Comparison of ENCODE assay signal across 18 mouse cellular contexts in the genomic region with DNA sequence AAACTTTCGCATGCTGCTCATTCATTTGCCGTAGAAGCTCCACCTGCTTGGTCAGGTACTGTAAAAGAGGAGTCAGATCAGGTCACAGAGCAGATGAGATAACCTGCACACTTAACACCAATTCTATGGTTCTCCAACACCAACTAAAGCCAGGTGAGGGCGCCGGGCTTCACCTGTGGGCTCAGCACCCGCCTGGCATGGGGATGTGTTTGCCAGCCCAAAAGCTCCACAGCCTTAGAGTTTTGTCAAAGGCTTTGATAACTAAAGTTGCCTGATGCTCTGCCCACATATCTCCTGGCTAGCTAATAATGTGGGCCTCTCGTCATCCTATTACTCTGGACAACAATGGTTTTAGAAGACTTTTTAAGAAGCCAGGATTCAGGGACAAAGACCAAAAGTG. TPM values are rescaled to one million over a fixed set of nuclear protein-coding genes. Genes with fewer than 3 reads are reported as not detected.
DNase-seq lines count a peak whose midpoint lies in the region; ATAC-seq and TF ChIP-seq lines count a peak whose summit lies in the region.
"Had no signal": no experiment of that assay in that cellular context is flagged by ENCODE, and none has a peak within 500 bp of the region (broad histone marks: within the 10 kb centered on the region; RNA-seq: fewer than 3 reads in every experiment).

No protein-coding gene starts in this region.

- no peak for DNase-seq in heart, adult 2 months
- DNase-seq in heart, adult 9 months (ENCODE audit: low spot score in 2 of 2), result no peak
- no peak for DNase-seq in liver, adult 2 months (ENCODE audit: extremely low read depth, low read depth, low spot score)
- no peak for DNase-seq in liver, embryonic 11.5 days (ENCODE audit: low spot score)
- peak; percentile 29 for DNase-seq in T-cell, adult 2 months (ENCODE audit: low spot score)
- no peak for DNase-seq in stomach, postnatal 0 days (ENCODE audit: low spot score)
- DNase-seq in ovary, postnatal 14 days (ENCODE audit: low spot score), result no peak
- DNase-seq in spleen, adult 12 weeks (ENCODE audit: low spot score), result no peak
- DNase-seq: adrenal gland, postnatal 10 days; right cerebral cortex, adult 18-20 months had no signal

- no peak overlapping the region for H3K27ac ChIP-seq in heart, adult 2 months
- no peak overlapping the region for H3K27ac ChIP-seq in liver, adult 2 months (replicated peaks; ENCODE audit: insufficient read depth, low read depth, low read length)
- H3K27ac ChIP-seq in liver, embryonic 11.5 days (ENCODE audit: low read depth, low read length), result no peak overlapping the region
- H3K27ac ChIP-seq in stomach, postnatal 0 days (replicated peaks), result no peak overlapping the region
- H3K27ac ChIP-seq: limb, embryonic 13.5 days; neural tube, embryonic 15.5 days had no signal

- WGBS in heart, adult 2 months, result 92% methylated on average over 6 of the region's 6 CpGs
- 84% methylated on average over 6 of the region's 6 CpGs for WGBS in liver, adult 2 months
- 86% methylated on average over 6 of the region's 6 CpGs for WGBS in liver, embryonic 11.5 days
- 81% methylated on average over 6 of the region's 6 CpGs for WGBS in stomach, postnatal 0 days

- no peaks in the 10 kb centered on the region for H3K27me3 ChIP-seq in heart, adult 2 months (ENCODE audit: control insufficient read depth, insufficient read depth, low read length)
- H3K27me3 ChIP-seq in liver, adult 2 months (ENCODE audit: control insufficient read depth, insufficient read depth, low read length), result no peaks in the 10 kb centered on the region
- no peaks in the 10 kb centered on the region for H3K27me3 ChIP-seq in liver, embryonic 11.5 days (replicated peaks; ENCODE audit: control insufficient read depth, insufficient read depth, low read length)
- no peaks in the 10 kb centered on the region for H3K27me3 ChIP-seq in stomach, postnatal 0 days (ENCODE audit: control insufficient read depth, insufficient read depth, low read length)
- H3K27me3 ChIP-seq: limb, embryonic 13.5 days; neural tube, embryonic 15.5 days had no signal

- no peak overlapping the region for H3K4me3 ChIP-seq in heart, adult 2 months
- H3K4me3 ChIP-seq in liver, adult 2 months (ENCODE audit: insufficient read depth, low read depth, low read length), result no peak overlapping the region
- no peak overlapping the region for H3K4me3 ChIP-seq in liver, embryonic 11.5 days (ENCODE audit: low read depth, low read length)
- no peak overlapping the region for H3K4me3 ChIP-seq in stomach, postnatal 0 days (ENCODE audit: low read depth, low read length)
- H3K4me3 ChIP-seq: limb, embryonic 13.5 days; neural tube, embryonic 15.5 days had no signal

- no peak for TF ChIP-seq POLR2A in heart, adult 2 months (IDR thresholded peaks at IDR 0.05; ENCODE audit: insufficient read depth, low read depth, low read length)
- no peak for TF ChIP-seq POLR2A in liver, adult 2 months (IDR thresholded peaks at IDR 0.05; ENCODE audit: extremely low read depth, insufficient read depth, low read length)

- no peaks in the 10 kb centered on the region; the same call in none of the 2 replicates for H3K36me3 ChIP-seq in heart, adult 2 months (ENCODE audit: control insufficient read depth, insufficient read depth, low read length)
- no peaks in the 10 kb centered on the region for H3K36me3 ChIP-seq in liver, adult 2 months (ENCODE audit: control insufficient read depth, insufficient read depth, low read length)
- H3K36me3 ChIP-seq in liver, embryonic 11.5 days (ENCODE audit: control insufficient read depth, insufficient read depth, low read length), result peaks cover 33% of the 10 kb centered on the region
- peaks cover 11% of the 10 kb centered on the region for H3K36me3 ChIP-seq in stomach, postnatal 0 days (ENCODE audit: control insufficient read depth, insufficient read depth, low read length)

- no peak for ATAC-seq in liver, embryonic 11.5 days (replicated peaks; ENCODE audit: low FRiP score)
- no peak for ATAC-seq in stomach, postnatal 0 days (ENCODE audit: low FRiP score, low TSS enrichment)
- ATAC-seq: forebrain, embryonic 14.5 days; hindbrain, embryonic 16.5 days; midbrain, embryonic 16.5 days had no signal

- H3K9me3 ChIP-seq in liver, embryonic 11.5 days (ENCODE audit: control insufficient read depth, low read length), result no peaks in the 10 kb centered on the region
- H3K9me3 ChIP-seq in stomach, postnatal 0 days (ENCODE audit: control insufficient read depth, low read length), result no peaks in the 10 kb centered on the region
- H3K9me3 ChIP-seq: limb, embryonic 13.5 days; neural tube, embryonic 15.5 days had no signal

- H3K79me2 ChIP-seq in heart, adult 2 months (replicated peaks; ENCODE audit: control insufficient read depth, insufficient read depth, low read length), result no peaks in the 10 kb centered on the region
- no peaks in the 10 kb centered on the region for H3K79me2 ChIP-seq in liver, adult 2 months (ENCODE audit: control insufficient read depth, insufficient read depth, low read length)

- 0 out of 2 replicates have a peak, but pooled peaks have one; percentile 14 for TF ChIP-seq CTCF in heart, adult 2 months (IDR thresholded peaks at IDR 0.05)
- TF ChIP-seq CTCF in liver, adult 2 months (IDR thresholded peaks at IDR 0.05; ENCODE audit: low read depth, low read length), result peak; percentile 16; the same call in 1 of the 2 replicates
- peak; percentile 50 for TF ChIP-seq CTCF in stomach, postnatal 0 days (IDR thresholded peaks at IDR 0.05; ENCODE audit: low read depth)

- intact Hi-C loops in heart, adult 2 months (cut with DNase I), result no loop called here

- H3K9ac ChIP-seq in heart, adult 2 months (ENCODE audit: low read depth, low read length), result no peak overlapping the region
- H3K9ac ChIP-seq in liver, adult 2 months (ENCODE audit: low read depth, low read length), result no peak overlapping the region
- no peak overlapping the region for H3K9ac ChIP-seq in liver, embryonic 11.5 days (ENCODE audit: low read depth, low read length)
- no peak overlapping the region for H3K9ac ChIP-seq in stomach, postnatal 0 days (ENCODE audit: low read length)
- H3K9ac ChIP-seq: limb, embryonic 13.5 days; neural tube, embryonic 15.5 days had no signal

- no peak overlapping the region for H3K4me2 ChIP-seq in liver, embryonic 11.5 days
- H3K4me2 ChIP-seq in stomach, postnatal 0 days (replicated peaks; ENCODE audit: low read depth), result no peak overlapping the region
- H3K4me2 ChIP-seq: limb, embryonic 13.5 days; neural tube, embryonic 15.5 days had no signal

- H3K4me1 ChIP-seq in heart, adult 2 months (ENCODE audit: control insufficient read depth, insufficient read depth, low read length), result peaks cover 5% of the 10 kb centered on the region
- no peaks in the 10 kb centered on the region for H3K4me1 ChIP-seq in liver, adult 2 months (ENCODE audit: control insufficient read depth, insufficient read depth, low read length)
- no peaks in the 10 kb centered on the region for H3K4me1 ChIP-seq in liver, embryonic 11.5 days (replicated peaks; ENCODE audit: control insufficient read depth, insufficient read depth, low read length)
- no peaks in the 10 kb centered on the region for H3K4me1 ChIP-seq in stomach, postnatal 0 days (replicated peaks; ENCODE audit: control insufficient read depth, insufficient read depth)
- H3K4me1 ChIP-seq: limb, embryonic 13.5 days; neural tube, embryonic 15.5 days had no signal

- no peak for TF ChIP-seq EP300 in heart, adult 2 months (IDR thresholded peaks at IDR 0.05; ENCODE audit: insufficient read depth, low read depth, low read length)
- no peak for TF ChIP-seq EP300 in stomach, postnatal 0 days (optimal IDR thresholded peaks at IDR 0.05)

RNA-seq across cellular contexts. Expression of a gene that starts 21.5 kb away (rescaled TPM):
- 10 to 100 TPM in 1 of 2 experiments, 1 to 10 TPM in 1; 8.8 to 34.9 TPM for total RNA-seq in heart, adult 2 months (2021)
- 11.0 TPM in 2 replicates for polyA plus RNA-seq in heart, adult 2 months (2012; rRNA removed)
- total RNA-seq in liver, adult 2 months (2014; rRNA removed), result 0.74 and 0.87 TPM in 2 replicates
- polyA plus RNA-seq in liver, adult 2 months (2012; rRNA removed), result 0.45 and 0.49 TPM in 2 replicates
- 16.3 and 17.3 TPM in 2 replicates for polyA plus RNA-seq in liver, embryonic 11.5 days (2014; fragmentation: Nextera tagmentation; extraction: Ambion mirVana)
- polyA plus RNA-seq in stomach, postnatal 0 days (2015; fragmentation: Nextera tagmentation; extraction: Ambion mirVana), result 5.0 and 5.6 TPM in 2 replicates

RNA-seq across cellular contexts. Expression of a gene that starts 21.7 kb away (rescaled TPM):
- total RNA-seq in heart, adult 2 months (2021), result not detected
- 0.47 TPM in 1 of 2 replicates, not detected in the other for polyA plus RNA-seq in heart, adult 2 months (2012; rRNA removed)
- total RNA-seq in liver, adult 2 months (2014; rRNA removed), result not detected in 2 replicates
- polyA plus RNA-seq in liver, adult 2 months (2012; rRNA removed), result not detected in 2 replicates
- polyA plus RNA-seq in liver, embryonic 11.5 days (2014; fragmentation: Nextera tagmentation; extraction: Ambion mirVana), result 0.38 TPM in 1 of 2 replicates, not detected in the other
- polyA plus RNA-seq in stomach, postnatal 0 days (2015; fragmentation: Nextera tagmentation; extraction: Ambion mirVana), result 0.19 and 0.34 TPM in 2 replicates
- total RNA-seq: gastrocnemius, postnatal 4 days had no signal
- polyA plus RNA-seq: C2C12; embryonic facial prominence, embryonic 14.5 days; hindbrain, embryonic 16.5 days had no signal

RNA-seq across cellular contexts. Expression of a gene that starts 43.1 kb away (rescaled TPM):
- total RNA-seq in heart, adult 2 months (2021), result 1 to 10 TPM; 8.0 to 8.3 TPM
- polyA plus RNA-seq in heart, adult 2 months (2012; rRNA removed), result 6.1 and 8.5 TPM in 2 replicates
- 4.7 and 6.7 TPM in 2 replicates for total RNA-seq in liver, adult 2 months (2014; rRNA removed)
- 6.6 and 8.7 TPM in 2 replicates for polyA plus RNA-seq in liver, adult 2 months (2012; rRNA removed)
- polyA plus RNA-seq in liver, embryonic 11.5 days (2014; fragmentation: Nextera tagmentation; extraction: Ambion mirVana), result 30.0 and 31.3 TPM in 2 replicates
- polyA plus RNA-seq in stomach, postnatal 0 days (2015; fragmentation: Nextera tagmentation; extraction: Ambion mirVana), result 16.1 and 17.7 TPM in 2 replicates
